ENCODE assay signal across 16 mouse cellular contexts in the genomic region with DNA sequence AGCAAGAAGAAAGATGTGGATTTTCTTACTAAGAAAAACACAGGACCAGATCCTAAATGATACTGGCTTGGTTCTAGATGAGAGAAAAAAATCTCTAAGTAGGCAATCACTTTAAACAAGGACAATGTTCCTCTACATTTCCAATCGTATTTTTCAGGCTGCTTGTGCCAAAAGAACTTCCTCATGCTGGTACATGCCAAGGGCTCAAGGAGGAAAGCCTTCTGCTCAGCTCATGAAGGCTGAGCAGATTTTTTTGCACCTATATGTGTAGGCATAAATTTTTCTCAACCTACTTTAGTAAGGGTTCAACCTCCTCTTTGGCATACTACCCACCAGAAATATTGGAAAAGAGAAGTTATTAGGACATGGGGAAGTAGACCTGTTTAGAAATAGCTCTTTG. TPM values are rescaled to one million over a fixed set of nuclear protein-coding genes. Genes with fewer than 3 reads are reported as not detected.
"Had no signal": no experiment of that assay in that cellular context is flagged by ENCODE, and none has a peak within 500 bp of the region (broad histone marks: within the 10 kb centered on the region; RNA-seq: fewer than 3 reads in every experiment).

No protein-coding gene starts in this region.

- H3K27ac ChIP-seq: limb, embryonic 10.5 days; limb, embryonic 13.5 days; liver, embryonic 12.5 days; liver, embryonic 15.5 days; macrophage; midbrain, embryonic 10.5 days; midbrain, embryonic 13.5 days; stomach, postnatal 0 days had no signal

- H3K9ac ChIP-seq: limb, embryonic 13.5 days; liver, embryonic 12.5 days; liver, embryonic 15.5 days; midbrain, embryonic 13.5 days had no signal

- H3K4me2 ChIP-seq: limb, embryonic 13.5 days; liver, embryonic 12.5 days; liver, embryonic 15.5 days; midbrain, embryonic 13.5 days had no signal

- ATAC-seq: intestine, postnatal 0 days; liver, embryonic 12.5 days; midbrain, embryonic 13.5 days; midbrain, embryonic 16.5 days had no signal

- H3K36me3 ChIP-seq: limb, embryonic 10.5 days; limb, embryonic 13.5 days; liver, embryonic 12.5 days; liver, embryonic 15.5 days; midbrain, embryonic 10.5 days; midbrain, embryonic 13.5 days had no signal

- H3K27me3 ChIP-seq: limb, embryonic 13.5 days; liver, embryonic 12.5 days; liver, embryonic 15.5 days; megakaryocyte, embryonic 14.5 days; midbrain, embryonic 13.5 days had no signal

- H3K4me3 ChIP-seq: limb, embryonic 10.5 days; limb, embryonic 13.5 days; liver, embryonic 12.5 days; liver, embryonic 15.5 days; megakaryocyte, embryonic 14.5 days; midbrain, embryonic 10.5 days; midbrain, embryonic 13.5 days; myocyte had no signal

- H3K9me3 ChIP-seq: limb, embryonic 10.5 days; limb, embryonic 13.5 days; liver, embryonic 12.5 days; liver, embryonic 15.5 days; midbrain, embryonic 10.5 days; midbrain, embryonic 13.5 days had no signal

- DNase-seq: liver; thymus, postnatal 25 days had no signal

RNA-seq across cellular contexts. Expression of gene Mgst2, which starts 59.8 kb away (rescaled TPM):
- total RNA-seq: layer of hippocampus, postnatal 14 days; left cerebral cortex, postnatal 25 days had no signal
